Mouse (Mus musculus) left cerebral cortex, adult 11 months (tissue): ENCODE measurements around the gene Stard10.

ENCODE experiments used
- DNase-seq: peaks from one replicate; pipeline ENCODE4 v3.0.0; 2022; ENCODE audit warnings: low spot score

The Stard10 gene

DNA sequence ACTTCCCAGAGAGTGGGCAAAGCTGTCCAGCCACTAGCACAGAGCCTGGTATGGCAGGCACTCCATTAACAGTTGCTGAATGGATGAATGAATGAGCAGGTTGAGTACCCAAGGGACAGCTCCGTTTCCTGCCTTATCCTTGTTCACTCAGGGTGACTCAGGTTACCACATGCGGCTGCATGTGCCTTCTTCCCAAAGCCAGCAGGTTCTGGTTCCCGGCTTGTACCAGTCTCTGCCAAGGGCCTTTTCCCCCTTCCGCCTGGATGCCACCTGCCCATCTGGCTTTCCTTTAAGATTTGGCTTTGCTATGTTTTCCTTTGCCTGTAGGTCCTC is 13.9 kb downstream of the Stard10 start:
- DNase-seq: no peak

DNA sequence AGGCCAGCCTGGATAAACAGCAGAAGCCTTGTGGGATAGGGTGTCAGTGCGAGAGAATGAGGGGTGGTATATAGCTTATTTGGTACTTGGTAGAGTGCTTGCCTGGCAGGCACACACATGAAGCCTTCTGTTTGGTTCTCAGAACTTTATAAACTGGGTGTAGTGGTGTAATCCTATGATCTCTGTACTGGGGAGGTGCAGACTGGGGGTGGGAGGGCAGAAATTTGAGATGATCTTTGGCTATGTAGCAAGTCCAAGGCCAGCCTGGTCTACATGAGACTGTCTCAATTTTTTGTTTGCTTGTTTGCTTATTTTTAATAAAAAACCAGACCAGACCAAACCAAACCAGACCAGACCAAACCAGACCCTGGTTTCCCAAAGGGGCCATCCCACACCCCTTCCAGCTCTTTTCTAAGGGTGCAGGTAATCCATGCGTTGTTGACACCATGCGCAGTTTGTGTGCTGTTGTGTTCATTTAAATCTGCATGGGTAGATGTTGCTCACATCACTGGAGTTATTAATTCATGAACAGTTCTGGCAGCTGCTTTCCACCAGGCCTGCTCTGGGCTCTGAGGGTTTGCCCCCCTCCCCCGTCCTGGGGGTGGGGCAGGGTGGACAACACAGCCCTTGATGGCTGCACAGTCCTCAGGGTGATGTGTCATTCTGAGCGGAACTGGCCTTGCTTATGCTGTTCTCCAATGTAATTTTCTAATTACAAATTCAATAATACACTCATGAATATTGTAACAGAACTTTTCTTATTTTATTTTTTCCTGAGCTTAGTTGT is 15.4 kb downstream of the Stard10 start:
- no peak for DNase-seq

DNA sequence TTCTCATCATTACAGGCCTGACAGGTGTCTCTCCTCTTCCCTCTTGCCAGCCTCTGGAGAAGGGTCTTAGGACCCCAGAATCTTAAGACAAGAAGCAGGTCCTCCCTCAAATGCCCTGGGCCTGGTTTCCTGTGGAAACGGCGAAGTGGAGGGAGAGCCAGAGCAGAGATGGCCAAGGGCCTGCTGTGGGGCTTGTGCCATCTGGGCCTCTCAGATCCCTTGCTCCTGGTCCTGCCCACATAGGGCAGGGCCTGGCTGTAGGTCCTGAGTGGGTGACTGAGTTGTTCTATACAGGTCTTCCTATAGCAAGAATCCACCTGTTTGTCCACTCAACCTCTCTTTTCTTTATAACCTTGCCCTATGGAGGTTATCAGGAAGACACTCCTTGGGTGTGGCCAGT is 18.3 kb downstream of the Stard10 start:
- no peak for DNase-seq

DNA sequence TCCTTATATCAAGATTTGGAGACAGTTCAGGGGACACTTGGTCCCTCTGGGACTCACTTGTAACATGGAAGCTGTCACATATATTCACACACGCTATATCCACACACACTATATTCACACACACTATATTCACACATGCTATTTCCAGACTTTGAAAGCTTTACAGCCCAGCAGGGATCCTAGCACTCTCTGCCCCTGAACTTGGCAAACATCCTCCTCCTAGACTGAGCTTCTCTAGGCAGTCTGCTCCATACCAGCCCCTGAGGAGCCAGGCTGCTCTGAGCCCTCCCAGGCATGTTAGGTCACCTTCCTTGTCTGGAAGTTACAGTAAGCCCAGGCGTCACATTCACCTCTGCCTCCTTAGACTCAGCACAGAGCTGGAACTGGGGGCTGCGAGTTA is 19.8 kb downstream of the Stard10 start:
- DNase-seq: no peak

DNA sequence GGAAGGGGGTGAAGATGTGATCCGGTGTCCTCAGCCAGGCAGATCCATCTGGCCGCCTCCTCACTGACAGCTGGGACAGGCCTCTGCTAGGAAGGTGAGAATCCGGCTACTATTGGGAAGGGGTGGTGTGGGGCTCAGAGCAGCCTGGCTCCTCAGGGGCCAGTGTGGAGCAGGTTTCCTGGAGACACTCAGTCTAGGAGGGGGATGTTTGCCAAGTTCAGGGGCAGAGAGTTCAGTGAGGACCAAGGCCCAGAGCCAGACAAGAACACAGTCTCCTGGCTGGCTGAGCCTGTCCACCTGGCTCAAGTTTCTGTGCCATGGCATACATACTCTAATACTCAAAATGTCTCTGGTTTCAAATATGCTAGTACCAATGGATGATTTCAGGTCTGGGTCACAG is 20.5 kb downstream of the Stard10 start:
- no peak for DNase-seq

GRCm38 (mm10) chr7:101341405-101341804 is 24.5 kb downstream of the Stard10 start:
- DNase-seq: no peak

DNA sequence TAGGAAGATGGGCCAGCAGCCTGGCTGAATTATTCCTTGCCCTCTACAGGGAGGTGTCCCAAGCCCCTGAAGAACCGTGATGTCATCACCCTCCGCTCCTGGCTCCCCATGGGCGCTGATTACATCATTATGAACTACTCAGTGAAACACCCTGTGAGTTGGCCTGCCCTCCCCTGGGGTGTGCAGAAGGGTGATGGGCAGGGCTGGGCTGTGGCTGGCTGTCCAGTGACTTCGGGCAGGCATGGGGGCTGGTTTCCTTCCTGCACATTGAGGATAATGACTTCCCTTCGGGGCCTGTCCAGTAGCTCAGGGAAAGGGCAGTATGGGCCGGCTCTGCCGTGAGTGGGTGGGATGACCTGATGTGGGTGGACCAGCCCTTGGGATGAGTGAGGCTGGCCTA is 26.2 kb downstream of the Stard10 start:
- DNase-seq: no peak

DNA sequence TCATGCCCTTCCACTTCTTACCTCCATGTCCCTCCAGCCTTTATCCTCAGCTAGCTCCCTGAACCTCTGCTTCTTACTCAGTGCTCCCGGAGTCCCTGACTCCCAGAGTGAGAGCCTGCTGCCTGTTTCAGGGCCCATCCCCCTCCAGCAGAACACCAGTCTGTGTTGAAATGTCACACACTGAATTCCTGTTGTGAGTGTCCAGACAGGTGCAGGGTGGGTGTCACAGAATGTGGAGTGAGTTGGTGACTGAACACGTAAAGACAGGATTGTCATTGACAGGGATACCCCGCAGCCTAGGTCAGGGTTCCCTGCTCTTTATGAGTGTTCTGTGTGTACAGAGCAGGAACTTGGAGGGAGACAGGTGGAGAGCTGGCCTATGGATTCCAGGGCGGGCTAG is 28.0 kb downstream of the Stard10 start:
- no peak for DNase-seq

DNA sequence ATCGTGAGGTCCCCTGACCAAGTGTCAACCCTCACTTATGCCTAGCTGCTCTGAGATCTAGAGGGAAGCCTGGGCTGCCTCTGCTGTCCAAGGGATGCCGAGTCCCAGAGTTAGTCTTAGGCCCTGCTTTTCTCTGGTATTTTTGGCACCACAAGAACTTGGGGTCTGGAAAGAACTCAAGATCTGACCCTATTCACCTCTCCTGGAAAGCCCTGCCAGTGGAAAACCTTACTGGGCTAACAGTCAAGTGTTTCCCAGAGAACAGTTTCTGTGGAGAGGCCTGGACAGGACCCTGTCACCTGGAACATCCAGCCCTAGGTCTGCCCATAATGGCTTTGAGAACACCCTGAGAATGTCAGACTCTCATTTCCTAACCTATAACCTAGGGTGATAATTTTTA is 30.1 kb downstream of the Stard10 start:
- no peak for DNase-seq

GRCm38 (mm10) chr7:101347767-101348270 is 30.9 kb downstream of the Stard10 start, which contains the start of gene Arap1:
Gene Arap1, plus strand, starts transcription at chr7:101348067.
- no peak for DNase-seq

- DNase-seq: no peak
These were observed 31.4 kb downstream of the Stard10 start for GRCm38 (mm10) chr7:101348312-101348711.

DNA sequence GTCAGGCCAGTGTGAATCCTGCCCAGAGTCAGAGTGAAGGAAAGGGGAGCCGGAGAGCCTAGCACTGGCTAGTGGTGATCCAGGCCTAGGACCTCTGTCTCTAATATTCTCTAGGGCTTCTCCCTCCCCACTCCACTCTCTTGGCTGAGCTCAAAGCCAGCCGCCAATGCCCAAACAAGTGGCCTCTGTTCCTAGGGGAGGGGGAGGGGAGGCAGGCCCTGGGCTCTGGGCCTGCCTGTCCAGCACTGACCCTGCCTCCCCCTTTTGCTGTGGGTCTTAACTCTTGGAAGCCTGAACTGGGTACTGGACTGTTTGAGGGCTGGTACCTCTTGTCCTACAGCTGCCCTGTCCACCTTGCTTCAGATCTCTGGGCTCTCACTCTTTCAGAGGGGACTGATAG is 33.0 kb downstream of the Stard10 start:
- peak; percentile 57 for DNase-seq

- DNase-seq: no peak
These were observed 35.5 kb downstream of the Stard10 start for GRCm38 (mm10) chr7:101352404-101352803.

- DNase-seq: no peak
These were observed 37.5 kb downstream of the Stard10 start for GRCm38 (mm10) chr7:101354423-101354822.

- DNase-seq: no peak
These were observed 38.7 kb downstream of the Stard10 start for GRCm38 (mm10) chr7:101355551-101356100.

GRCm38 (mm10) chr7:101356868-101357267 is 40.0 kb downstream of the Stard10 start:
- no peak for DNase-seq

DNA sequence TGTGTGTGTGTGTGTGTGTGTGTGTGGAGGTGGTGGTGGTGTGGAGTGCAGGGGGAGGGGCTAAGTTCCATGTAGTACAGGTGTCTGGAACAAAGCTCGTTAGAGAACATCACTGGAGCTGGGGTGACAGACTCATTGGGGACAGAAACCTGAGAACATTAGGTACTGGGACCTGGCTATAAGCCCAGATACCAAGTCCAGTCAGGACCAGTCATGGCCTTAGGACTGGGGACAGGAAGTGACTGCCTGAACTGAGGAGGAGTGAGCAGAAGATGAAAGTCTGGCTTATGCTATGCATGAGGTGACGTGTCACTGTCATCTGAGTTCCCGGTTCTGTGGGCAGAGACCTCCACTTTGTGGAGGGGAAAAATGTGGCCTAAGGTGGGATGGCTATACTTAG is 43.5 kb downstream of the Stard10 start:
- DNase-seq: no peak

DNA sequence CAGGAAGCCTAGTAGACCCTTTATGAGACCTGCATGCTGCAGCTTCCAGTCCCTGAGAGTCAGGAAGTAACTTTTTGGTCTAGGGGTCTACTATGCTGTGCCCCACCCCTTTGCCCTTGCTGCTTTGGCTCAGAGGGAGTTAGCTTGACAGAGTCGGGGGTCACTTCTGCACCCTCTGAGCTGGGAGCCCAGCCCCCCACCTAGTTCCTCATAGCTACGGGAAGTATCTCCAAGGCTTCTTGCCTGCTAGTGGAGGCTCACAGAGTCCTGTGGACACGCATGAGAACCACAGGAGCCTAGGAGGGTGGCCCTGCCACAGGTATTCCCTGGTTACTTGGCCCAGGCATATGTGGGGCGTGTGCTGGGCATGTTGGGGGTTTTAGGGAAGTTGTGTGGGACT is 44.1 kb downstream of the Stard10 start:
- no peak for DNase-seq

DNA sequence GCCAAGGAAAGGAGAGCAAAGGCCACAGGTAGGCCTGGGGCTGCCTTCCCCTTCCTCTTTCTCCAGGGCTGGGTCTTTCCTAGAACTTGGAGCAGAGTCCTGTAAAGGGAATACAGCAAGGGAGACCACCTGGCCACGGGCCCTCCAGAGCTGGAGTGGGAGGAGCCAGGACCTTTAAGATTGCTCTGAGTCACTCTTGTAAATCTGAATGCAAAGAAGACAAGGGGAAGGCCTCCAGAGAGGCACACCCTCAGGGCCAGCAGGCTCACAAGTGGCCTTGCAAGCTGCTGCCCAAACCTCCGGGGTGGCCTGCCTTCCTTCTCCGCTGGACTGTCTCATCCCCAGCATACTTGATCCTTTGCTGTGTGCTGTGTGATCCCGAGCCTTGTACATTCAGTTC is 44.9 kb downstream of the Stard10 start:
- DNase-seq: no peak

- DNase-seq: no peak
These were observed 45.9 kb downstream of the Stard10 start for GRCm38 (mm10) chr7:101362791-101363191.

DNA sequence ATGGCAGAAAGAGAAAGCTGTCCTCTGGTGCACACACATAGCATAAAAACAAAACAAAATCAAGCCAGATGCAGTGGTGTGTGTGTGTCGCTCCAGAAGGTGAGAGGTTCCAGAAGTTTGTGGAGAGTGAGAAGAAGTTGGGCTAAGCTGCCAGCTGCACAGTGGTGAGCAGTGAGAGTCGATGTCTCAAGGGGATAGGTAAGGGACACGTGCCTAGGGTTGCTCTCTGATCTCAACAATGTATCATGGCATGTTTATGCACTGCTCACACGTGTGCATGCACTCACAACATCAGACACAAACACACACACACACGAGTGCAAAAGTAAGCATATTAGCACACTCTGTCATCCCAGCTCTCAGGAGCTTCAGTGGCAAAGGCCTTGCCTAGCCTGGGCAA is 47.0 kb downstream of the Stard10 start:
- DNase-seq: no peak

GRCm38 (mm10) chr7:101367901-101368852 is 51.3 kb downstream of the Stard10 start:
- DNase-seq: no peak

DNA sequence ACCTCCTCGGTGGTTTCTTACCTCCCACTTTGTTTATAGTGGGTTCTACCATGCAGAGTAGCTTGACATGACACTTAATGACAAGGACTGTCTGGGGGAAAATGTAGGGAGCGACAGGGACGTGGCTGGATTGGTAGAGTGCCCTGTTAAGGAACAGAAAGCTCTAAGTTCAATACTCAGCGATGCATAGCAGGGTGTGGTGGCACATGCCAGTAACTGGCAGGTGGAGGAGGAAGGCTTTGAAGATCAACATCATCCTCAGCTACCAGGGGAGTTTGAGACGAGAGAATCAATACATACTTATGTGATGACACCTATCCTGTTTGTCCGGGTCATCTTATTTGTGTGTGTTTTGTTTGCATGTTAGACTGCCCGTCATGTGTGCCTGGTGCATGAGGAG is 52.8 kb downstream of the Stard10 start:
- no peak for DNase-seq
